Mouse (Mus musculus) hindbrain, postnatal 0 days (tissue): ENCODE data around the gene Rps19. TPM values are rescaled to one million over a fixed set of nuclear protein-coding genes. Genes with fewer than 3 reads are reported as not detected.
"Not testable (repeated sequence)": the region's sequence is repeated elsewhere in the genome, so short reads cannot be mapped to it uniquely, and the experiment has no call there.

ENCODE experiments used
- ATAC-seq: fragments of 200-750 bp; cut with Nextera tagmentation; 2 replicates; pipeline ENCODE4 v1.8.0; 2017; ENCODE audit warnings: mild to moderate bottlenecking, moderate TSS enrichment, moderate library complexity
- DNase-seq: peaks from one replicate; pipeline ENCODE4 v3.0.0-alpha.2; 2015; ENCODE audit warnings: low spot score
- H3K27ac ChIP-seq: fragments of 300-500 bp; sonication (generic); 2 replicates; pipeline ENCODE4 v1.5.1; 2014; ENCODE audit warnings: mild to moderate bottlenecking
- H3K27me3 ChIP-seq: fragments of 300-500 bp; sonication (generic); 2 replicates; pipeline ENCODE4 v1.6.1; 2014; ENCODE audit warnings: low read length, mixed read lengths; ENCODE audit not compliant: insufficient read depth
- H3K36me3 ChIP-seq: fragments of 300-500 bp; sonication (generic); 2 replicates; pipeline ENCODE4 v1.6.1; 2014; ENCODE audit warnings: low read length, mixed read lengths; ENCODE audit not compliant: insufficient read depth
- H3K4me1 ChIP-seq: fragments of 300-500 bp; sonication (generic); 2 replicates; pipeline ENCODE4 v1.6.1; 2014; ENCODE audit warnings: antibody characterized with exemption, low read length, mixed read lengths; ENCODE audit not compliant: insufficient read depth
- H3K4me2 ChIP-seq: fragments of 300-500 bp; sonication (generic); 2 replicates; pipeline ENCODE4 v1.6.1; 2014; ENCODE audit warnings: low read depth, mild to moderate bottlenecking, low read length, moderate library complexity, mixed read lengths
- H3K4me3 ChIP-seq: fragments of 300-500 bp; sonication (generic); 2 replicates; pipeline ENCODE4 v1.5.1; 2014; ENCODE audit warnings: low read length
- H3K9ac ChIP-seq: fragments of 300-500 bp; sonication (generic); replicated peaks from 2 replicates; pipeline ENCODE4 v1.6.1; 2014; ENCODE audit warnings: mild to moderate bottlenecking, low read length, moderate library complexity, mixed read lengths
- H3K9me3 ChIP-seq: fragments of 300-500 bp; sonication (generic); 2 replicates; pipeline ENCODE4 v1.6.1; 2016; ENCODE audit warnings: low read length, mixed read lengths
- CTCF ChIP-seq: IDR thresholded peaks from 2 replicates; pipeline ENCODE4 v1.5.1; 2016; ENCODE audit warnings: antibody characterized with exemption, control low read depth, low read depth
- WGBS: fragments of 180-500 bp; shearing (Covaris S2); extraction: QIAGEN DNeasy Blood & Tissue Kit; methylation state at CpG from one replicate; pipeline ENCODE4 v1.1.7; 2014; 5-methylcytosine and 5-hydroxymethylcytosine counted together
- polyA plus RNA-seq: library from polyadenylated mRNA; unstranded; fragments of >200 nt; fragmentation: Nextera tagmentation; extraction: Ambion mirVana; gene quantifications from 2 replicates; pipeline ENCODE4 v1.2.1, GENCODE M21; 2015
- total RNA-seq: library from RNA; depleted of rRNA; stranded (reverse); fragments of >200 nt; gene quantifications from 2 replicates; pipeline ENCODE4 v1.2.3, GENCODE M21; 2014; rRNA removed

Rps19 gene
- 483 and 611 TPM in 2 replicates for total RNA-seq
- polyA plus RNA-seq = 1,228 and 1,333 TPM in 2 replicates

DNA sequence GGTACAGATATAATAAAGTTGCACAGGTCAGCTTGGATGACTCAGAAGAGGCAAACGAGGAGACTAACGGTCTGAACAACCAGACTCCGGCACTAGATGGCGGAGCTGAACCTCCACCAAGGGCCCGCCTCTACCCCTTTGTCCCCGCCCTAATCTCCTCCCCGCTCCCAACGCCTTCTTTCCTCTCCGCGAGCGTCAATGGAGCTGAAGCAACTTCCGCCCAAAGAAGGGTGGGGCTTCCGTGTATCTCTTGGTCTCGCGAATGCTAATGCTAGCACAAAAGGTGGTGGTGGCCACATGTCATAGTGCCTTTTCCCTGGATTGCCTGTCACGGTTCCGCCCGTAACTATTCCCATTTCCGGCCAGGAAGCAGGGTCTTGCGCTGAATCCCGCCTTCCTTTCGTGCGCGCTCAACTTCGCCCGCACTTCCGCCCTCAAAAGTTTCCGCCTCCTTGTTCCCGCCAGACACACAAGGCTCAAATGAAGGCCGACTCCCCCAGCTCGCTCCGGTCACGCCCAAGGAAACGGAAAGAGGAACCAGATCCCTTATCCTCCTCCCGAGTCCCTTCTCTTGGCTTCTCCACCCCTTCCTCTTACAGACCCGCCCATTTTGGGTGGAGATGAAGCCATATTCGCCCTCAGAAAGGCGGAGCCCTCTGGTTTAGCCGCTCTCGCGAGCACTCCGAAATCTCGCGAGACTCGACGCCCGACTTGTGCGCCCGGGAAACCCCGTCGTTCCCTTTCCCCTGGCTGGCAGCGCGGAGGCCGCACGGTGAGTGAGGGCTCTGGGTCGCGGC is at the start of gene Rps19:
Gene Rps19, plus strand, starts transcription at position 476 of the 797 bp plus-strand sequence.
- H3K9ac ChIP-seq = peak within 1 kb of the TSS; percentile 98
- peak within 1 kb of the TSS; percentile 85 for H3K27ac ChIP-seq
- peak within 1 kb of the TSS; percentile 82 for H3K4me3 ChIP-seq
- ATAC-seq = peak; percentile 95
- H3K4me1 ChIP-seq = peaks cover 15% of the 10 kb centered on the region
- H3K9me3 ChIP-seq = no peaks in the 10 kb centered on the region
- no peaks in the 10 kb centered on the region for H3K27me3 ChIP-seq
- DNase-seq = peak; percentile 100
- H3K36me3 ChIP-seq = peaks cover 26% of the 10 kb centered on the region; the same call in 1 of the 2 replicates
- WGBS = under 1% methylated on average over 55 of the region's 57 CpGs
- peak; percentile 59 for TF ChIP-seq CTCF
- H3K4me2 ChIP-seq = peak within 1 kb of the TSS; percentile 66

DNA sequence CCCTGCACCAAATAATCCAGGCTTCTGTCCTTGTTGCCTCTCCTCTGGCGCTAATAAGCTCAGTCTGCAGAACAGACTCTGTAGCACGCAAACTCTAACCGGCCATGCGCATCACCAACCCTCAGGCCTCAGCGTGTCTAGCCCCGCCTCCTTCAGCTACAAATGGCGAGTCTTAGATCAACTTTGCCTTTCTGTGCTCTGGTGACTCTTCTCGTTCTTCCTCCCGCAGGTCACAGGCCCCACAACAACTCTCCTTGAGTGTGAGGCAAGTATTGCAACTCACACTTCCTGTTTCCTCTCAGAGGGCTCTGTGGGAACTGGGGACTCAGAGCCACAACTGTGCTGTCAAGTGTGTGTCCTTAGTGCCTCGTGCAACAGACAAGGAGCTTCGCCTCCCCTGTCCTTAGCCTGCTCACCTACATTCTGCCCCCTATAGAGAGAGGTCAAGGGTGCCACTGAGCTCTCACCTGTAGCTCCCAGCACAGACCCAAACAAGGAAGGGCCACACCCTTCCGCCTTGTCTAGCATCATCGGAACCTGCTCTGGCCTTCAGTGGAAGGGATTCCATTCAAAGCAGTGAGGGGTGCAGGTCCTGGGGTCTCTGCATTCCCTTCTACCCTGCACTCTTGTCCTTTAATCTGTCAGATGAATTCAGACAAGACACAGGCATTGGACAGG is 45.3 kb upstream of the Rps19 start:
- not testable (repeated sequence) for H3K27me3 ChIP-seq, H3K4me2 ChIP-seq, H3K27ac ChIP-seq, H3K36me3 ChIP-seq, ATAC-seq, DNase-seq, H3K9me3 ChIP-seq, H3K4me1 ChIP-seq, H3K4me3 ChIP-seq, H3K9ac ChIP-seq
- 66% methylated on average over 12 of the region's 13 CpGs for WGBS

DNA sequence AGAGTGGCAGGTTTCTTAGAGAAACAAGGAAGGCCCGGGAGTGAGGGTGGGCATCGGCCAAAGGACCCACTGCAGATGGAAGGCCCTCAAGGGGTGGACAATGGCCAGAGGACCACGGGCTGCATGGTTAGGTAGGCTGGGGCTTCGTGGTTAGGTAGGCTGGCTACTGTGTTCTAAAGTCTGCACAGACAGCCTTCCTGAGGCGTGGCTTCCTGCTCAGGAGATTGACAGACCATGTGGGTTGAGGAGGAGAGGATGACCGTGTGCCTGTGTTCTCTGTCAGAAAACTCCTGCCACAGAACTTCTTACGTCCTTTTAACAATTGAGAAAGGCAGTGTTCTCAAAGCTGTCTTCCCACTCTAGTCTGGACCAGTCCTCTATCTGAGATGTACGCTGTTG is 44.8 kb upstream of the Rps19 start:
- WGBS = 81% methylated on average over 8 of the region's 8 CpGs
- H3K36me3 ChIP-seq = no peaks in the 10 kb centered on the region
- no peaks in the 10 kb centered on the region for H3K4me1 ChIP-seq
- H3K27ac ChIP-seq = no peak overlapping the region
- no peak overlapping the region for H3K4me3 ChIP-seq
- H3K9ac ChIP-seq = no peak overlapping the region
- no peaks in the 10 kb centered on the region for H3K27me3 ChIP-seq
- H3K9me3 ChIP-seq = no peaks in the 10 kb centered on the region
- ATAC-seq = no peak
- TF ChIP-seq CTCF = no peak
- no peak for DNase-seq
- H3K4me2 ChIP-seq = no peak overlapping the region

DNA sequence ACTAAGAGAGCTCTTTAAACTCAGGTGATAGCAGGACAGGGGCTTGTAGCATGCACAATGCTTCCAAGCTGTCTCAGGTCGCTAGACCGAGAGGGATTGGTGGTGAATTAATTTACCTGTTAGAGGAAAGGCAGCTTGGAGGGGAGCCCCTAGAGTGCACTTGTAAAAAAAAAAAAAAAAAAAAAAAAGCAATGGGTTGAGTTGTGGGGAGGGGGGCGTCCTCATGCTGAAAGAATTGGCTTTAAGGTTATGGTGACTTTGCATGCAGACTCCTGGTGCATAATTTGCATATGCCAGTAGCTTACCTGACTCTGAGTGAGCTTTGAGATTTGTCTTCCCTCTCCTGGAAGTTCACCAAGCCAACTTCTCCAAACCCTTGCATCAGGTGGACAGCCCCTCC is 43.8 kb upstream of the Rps19 start:
- Histone ChIP-seq H3K36me3 (no peaks in the 10 kb centered on the region), H3K4me2 (no peak overlapping the region), H3K9me3 (no peaks in the 10 kb centered on the region), H3K27ac (no peak overlapping the region), H3K4me1 (no peaks in the 10 kb centered on the region), H3K9ac (no peak overlapping the region), H3K27me3 (no peaks in the 10 kb centered on the region), H3K4me3 (no peak overlapping the region)
- ATAC-seq (no peak), DNase-seq (no peak)
- no peak for TF ChIP-seq CTCF
- 53% methylated on average over 3 of the region's 3 CpGs for WGBS

DNA sequence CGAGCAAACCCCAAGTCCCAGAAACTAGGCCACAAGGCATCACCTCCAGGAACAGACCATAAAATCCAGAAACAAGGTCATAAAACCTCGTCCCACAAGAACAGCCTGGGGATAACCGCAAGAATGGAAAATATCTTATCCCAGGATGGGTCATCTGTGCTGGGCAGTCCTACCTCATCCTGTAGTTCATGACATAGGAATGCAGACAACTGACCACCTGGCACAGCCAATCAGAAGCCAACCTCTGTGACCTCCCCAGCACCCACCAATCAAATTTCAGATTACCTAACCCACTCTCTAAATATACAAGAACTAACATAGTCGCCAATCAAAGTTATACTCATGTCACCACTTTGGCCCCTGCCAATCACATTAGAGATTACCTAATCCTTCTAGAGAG is 43.2 kb upstream of the Rps19 start:
- no peak for ATAC-seq

GRCm38 (mm10) chr7:24844144-24844543 is 40.0 kb upstream of the Rps19 start:
- no peak for TF ChIP-seq CTCF
- no peak overlapping the region for H3K27ac ChIP-seq
- H3K9ac ChIP-seq = no peak overlapping the region
- H3K27me3 ChIP-seq = no peaks in the 10 kb centered on the region
- H3K9me3 ChIP-seq = no peaks in the 10 kb centered on the region
- 45% methylated on average over 5 of the region's 5 CpGs for WGBS
- ATAC-seq (no peak), DNase-seq (no peak)
- H3K4me1 ChIP-seq = no peaks in the 10 kb centered on the region
- no peak overlapping the region for H3K4me2 ChIP-seq
- H3K4me3 ChIP-seq = no peak overlapping the region
- no peaks in the 10 kb centered on the region for H3K36me3 ChIP-seq

More for the DNA sequence above, 43.2 kb upstream of the Rps19 start:
- TF ChIP-seq CTCF = no peak
- DNase-seq = no peak
- Histone ChIP-seq H3K4me1 (no peaks in the 10 kb centered on the region), H3K36me3 (no peaks in the 10 kb centered on the region), H3K27ac (no peak overlapping the region), H3K4me3 (no peak overlapping the region), H3K4me2 (no peak overlapping the region), H3K9me3 (no peaks in the 10 kb centered on the region), H3K27me3 (no peaks in the 10 kb centered on the region), H3K9ac (no peak overlapping the region)
- WGBS = 81% methylated on average over 4 of the region's 4 CpGs

- 86% methylated on average over 9 of the region's 9 CpGs for WGBS
- DNase-seq (no peak), ATAC-seq (no peak)
- no peak overlapping the region for H3K4me2 ChIP-seq
- no peak overlapping the region for H3K27ac ChIP-seq
- no peaks in the 10 kb centered on the region for H3K4me1 ChIP-seq
- no peak overlapping the region for H3K9ac ChIP-seq
- no peaks in the 10 kb centered on the region for H3K27me3 ChIP-seq
- H3K9me3 ChIP-seq = no peaks in the 10 kb centered on the region
- no peaks in the 10 kb centered on the region for H3K36me3 ChIP-seq
- H3K4me3 ChIP-seq = no peak overlapping the region
- TF ChIP-seq CTCF = no peak
Observed at GRCm38 (mm10) chr7:24845181-24845580, 39.0 kb upstream of the Rps19 start.
